Mouse (Mus musculus): Measurements from ENCODE around the gene Gramd4. TPM values are rescaled to one million over a fixed set of nuclear protein-coding genes. Genes with fewer than 3 reads are reported as not detected.
A peak's percentile ranks its signal among the peaks of the same experiment; 100 is the strongest.

The Gramd4 gene
- total and polyA plus RNA-seq, 3 experiments: 0.17 to 0.66 (median 0.56) TPM

DNA sequence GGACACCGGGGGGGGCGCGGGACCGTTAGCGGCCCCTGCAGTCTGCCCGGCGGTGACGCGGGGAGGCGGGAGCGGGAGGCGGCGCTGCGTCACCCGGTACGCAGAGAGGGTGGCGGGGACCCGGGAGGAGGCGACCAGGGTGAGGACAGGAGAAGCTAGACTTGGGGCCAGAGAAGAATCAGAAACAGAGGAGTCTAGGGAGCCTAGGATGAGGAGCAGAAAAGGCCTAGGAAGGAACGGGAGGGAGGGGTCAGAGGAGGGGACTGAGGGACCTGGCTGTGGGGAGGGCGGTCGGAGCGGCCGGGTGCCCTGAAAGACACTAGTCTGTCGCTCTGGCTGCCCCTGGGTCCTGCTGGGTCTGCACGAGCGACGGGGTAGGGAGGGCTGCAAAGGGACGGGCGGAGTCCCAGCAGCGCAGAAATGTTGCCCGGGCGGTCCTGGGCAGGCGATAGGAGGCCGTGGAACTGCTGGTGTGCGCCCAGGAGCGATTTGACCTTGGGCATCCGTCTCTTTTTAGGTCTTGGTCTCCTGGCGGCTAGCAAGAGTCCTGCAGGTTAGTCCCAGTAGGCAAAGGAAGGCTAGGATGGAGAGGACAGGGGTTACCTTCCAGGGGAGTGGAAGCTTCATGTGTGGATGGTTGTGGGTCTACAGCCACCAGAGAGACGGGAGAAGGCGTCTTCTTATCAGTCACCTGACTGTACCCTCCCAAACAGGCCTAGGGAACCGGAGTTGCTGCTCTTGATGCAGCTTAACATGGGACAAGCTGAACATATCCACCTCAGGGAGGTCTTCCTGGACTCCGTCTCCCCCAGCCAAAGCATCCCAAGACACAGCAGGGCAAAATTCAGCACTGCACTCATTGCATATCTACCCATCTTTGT lies 128.4 kb downstream of the Gramd4 start, which contains the start of gene Cerk:
Cerk (minus strand) TSS at position 453 of the 881 bp plus-strand sequence.
- Histone ChIP-seq H3K4me1 (ENCODE audit: control insufficient read depth in 1 of 2, insufficient read depth in 2 of 2) (peaks cover 20 to 43% of the 10 kb centered on the region in 2 experiments), H3K4me3 (replicated peaks in 1 of 3; ENCODE audit: low read depth in 2 of 3, low read length in 2 of 3, poor library complexity in 1 of 3) (peak within 1 kb of the TSS; percentile 60 to 69 (median 64)), H3K27ac (ENCODE audit: insufficient read depth, low read depth) (no peak within 1 kb of the TSS), H3K36me3 (replicated peaks in 1 of 2; ENCODE audit: control insufficient read depth in 1 of 2, insufficient read depth in 1 of 2, low read length in 1 of 2) (no peaks in the 10 kb centered on the region), H3K27me3 (replicated peaks) (peaks cover 61% of the 10 kb centered on the region), H3K79me2 (replicated peaks; ENCODE audit: control insufficient read depth, extremely low read depth, insufficient read depth, poor library complexity, severe bottlenecking) (no peaks in the 10 kb centered on the region; the same call in 1 of the 2 replicates), H3K9me3 (replicated peaks; ENCODE audit: low read length) (no peaks in the 10 kb centered on the region), H3K9ac (ENCODE audit: insufficient read depth, low read depth) (peak within 1 kb of the TSS; percentile 91), H3K4me2 (ENCODE audit: insufficient read depth, low read depth, poor library complexity, severe bottlenecking) (peak within 1 kb of the TSS; percentile 69)
- TF ChIP-seq JUND (conservative IDR thresholded peaks at IDR 0.05; ENCODE audit: low read depth, low read length) (no peak), POLR2A (IDR thresholded peaks at IDR 0.05; ENCODE audit: low read depth, low read length) (peak; percentile 30; the same call in 1 of the 2 replicates), HCFC1 (IDR thresholded peaks at IDR 0.05; ENCODE audit: low read depth, low read length) (no peak), SIN3A (IDR thresholded peaks at IDR 0.05; ENCODE audit: low read length) (peak; percentile 16; the same call in 1 of the 2 replicates), RAD21 (IDR thresholded peaks at IDR 0.05; ENCODE audit: low read depth, low read length) (peak; percentile 15), POLR2AphosphoS2 (IDR thresholded peaks at IDR 0.05; ENCODE audit: low read depth, low read length) (no peak), SMC3 (IDR thresholded peaks at IDR 0.05; ENCODE audit: low read depth, low read length) (peak; percentile 15; the same call in 1 of the 2 replicates), CTCF (conservative IDR thresholded peaks at IDR 0.05 in 1 of 2, IDR thresholded peaks at IDR 0.05 in 1 of 2; ENCODE audit: low read depth in 2 of 2, low read length in 2 of 2) (peak in 1 of 2 experiments; percentile 54; a peak in 2 of 4 replicates), ZC3H11A (IDR thresholded peaks at IDR 0.05; ENCODE audit: low read depth, low read length) (no peak), CHD2 (IDR thresholded peaks at IDR 0.05; ENCODE audit: low read length) (no peak)
- dilution Hi-C loops (cut with MboI; ENCODE audit: extremely low pct_ligation_motif_present, extremely low pct_unique_long_range_greater_than_20kb, low sequenced_read_pairs) (no loop called here), in situ Hi-C loops (cut with MboI; ENCODE audit: low pct_ligation_motif_present, low pct_unique_long_range_greater_than_20kb, low sequenced_read_pairs) (no loop called here)
- no peak for DNase-seq (ENCODE audit: extremely low read depth)

DNA sequence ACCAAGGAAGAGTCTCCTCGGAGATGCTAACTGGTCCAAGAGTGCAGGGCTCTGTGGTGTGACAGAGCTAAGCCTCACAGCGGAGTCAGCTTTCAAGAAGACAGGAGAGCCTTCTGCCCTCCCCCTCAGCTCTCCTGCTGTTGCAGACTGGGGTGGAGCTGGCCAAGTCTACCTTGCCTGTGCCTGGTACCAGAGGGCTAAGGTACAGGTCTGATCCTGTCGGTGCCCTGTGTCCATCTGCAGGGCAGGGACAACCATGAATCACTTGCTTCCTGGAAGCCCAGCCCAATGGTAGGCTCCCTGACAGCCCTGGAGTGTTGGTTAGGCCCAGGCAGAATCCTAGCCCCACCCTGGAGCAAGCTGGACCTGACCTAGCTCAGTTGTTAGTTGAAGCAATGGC lies 129.2 kb downstream of the Gramd4 start:
- H3K9me3 ChIP-seq (replicated peaks; ENCODE audit: low read length): no peaks in the 10 kb centered on the region
- peaks cover 22 to 43% of the 10 kb centered on the region in 2 experiments for H3K4me1 ChIP-seq (ENCODE audit: control insufficient read depth in 1 of 2, insufficient read depth in 2 of 2)
- H3K4me3 ChIP-seq (replicated peaks in 1 of 3; ENCODE audit: low read depth in 2 of 3, low read length in 2 of 3, poor library complexity in 1 of 3): no peak overlapping the region
- H3K36me3 ChIP-seq (replicated peaks in 1 of 2; ENCODE audit: control insufficient read depth in 1 of 2, insufficient read depth in 1 of 2, low read length in 1 of 2): no peaks in the 10 kb centered on the region
- dilution Hi-C loops (cut with MboI; ENCODE audit: extremely low pct_ligation_motif_present, extremely low pct_unique_long_range_greater_than_20kb, low sequenced_read_pairs): no loop called here
- in situ Hi-C loops (cut with MboI; ENCODE audit: low pct_ligation_motif_present, low pct_unique_long_range_greater_than_20kb, low sequenced_read_pairs): no loop called here
- no peak for DNase-seq (ENCODE audit: extremely low read depth)
- no peak overlapping the region for H3K4me2 ChIP-seq (ENCODE audit: insufficient read depth, low read depth, poor library complexity, severe bottlenecking)
- TF ChIP-seq ZNF384 (IDR thresholded peaks at IDR 0.05; ENCODE audit: low read depth, low read length) (no peak), RCOR1 (conservative IDR thresholded peaks at IDR 0.05; ENCODE audit: low read depth, low read length) (no peak), TCF12 (IDR thresholded peaks at IDR 0.05; ENCODE audit: low read depth, low read length) (no peak), MAZ (IDR thresholded peaks at IDR 0.05; ENCODE audit: low read depth, low read length) (no peak), TBP (conservative IDR thresholded peaks at IDR 0.05; ENCODE audit: low read depth, low read length) (no peak)
- H3K9ac ChIP-seq (ENCODE audit: insufficient read depth, low read depth): no peak overlapping the region
- peaks cover 63% of the 10 kb centered on the region for H3K27me3 ChIP-seq (replicated peaks)
- no peak overlapping the region for H3K27ac ChIP-seq (ENCODE audit: insufficient read depth, low read depth)
- no peaks in the 10 kb centered on the region; the same call in 1 of the 2 replicates for H3K79me2 ChIP-seq (replicated peaks; ENCODE audit: control insufficient read depth, extremely low read depth, insufficient read depth, poor library complexity, severe bottlenecking)

Other genes with a start within 250 kb of the Gramd4 start
- 27.4 and 30.1 TPM in 2 replicates for gene Cdpf1, start 246.0 kb upstream of the Gramd4 start, total RNA-seq (2012; rRNA removed)
- gene Cdpf1, start 246.0 kb upstream of the Gramd4 start, total RNA-seq (2014; rRNA removed): 23.3 and 26.4 TPM in 2 replicates
- gene Cdpf1, start 246.0 kb upstream of the Gramd4 start, polyA plus RNA-seq (2012; ENCODE audit: insufficient read length, low read depth): 18.1 and 20.9 TPM in 2 replicates
- not detected in 2 replicates for gene Pkdrej, start 236.0 kb upstream of the Gramd4 start, total RNA-seq (2012; rRNA removed)
- gene Pkdrej, start 236.0 kb upstream of the Gramd4 start, total RNA-seq (2014; rRNA removed): not detected in 2 replicates
- gene Pkdrej, start 236.0 kb upstream of the Gramd4 start, polyA plus RNA-seq (2012; ENCODE audit: insufficient read length, low read depth): not detected in 2 replicates
- gene Ttc38, start 225.4 kb upstream of the Gramd4 start, total RNA-seq (2012; rRNA removed): 4.2 and 5.8 TPM in 2 replicates
- gene Ttc38, start 225.4 kb upstream of the Gramd4 start, total RNA-seq (2014; rRNA removed): 3.3 and 5.1 TPM in 2 replicates
- gene Ttc38, start 225.4 kb upstream of the Gramd4 start, polyA plus RNA-seq (2012; ENCODE audit: insufficient read length, low read depth): 4.4 and 5.1 TPM in 2 replicates
- gene Gtse1, start 197.9 kb upstream of the Gramd4 start, total RNA-seq (2012; rRNA removed): 37.4 and 40.0 TPM in 2 replicates
- gene Gtse1, start 197.9 kb upstream of the Gramd4 start, total RNA-seq (2014; rRNA removed): 31.6 and 32.8 TPM in 2 replicates
- 36.6 and 40.1 TPM in 2 replicates for gene Gtse1, start 197.9 kb upstream of the Gramd4 start, polyA plus RNA-seq (2012; ENCODE audit: insufficient read length, low read depth)
- 24.9 and 29.0 TPM in 2 replicates for gene Trmu, start 178.4 kb upstream of the Gramd4 start, total RNA-seq (2012; rRNA removed)
- 20.2 and 26.4 TPM in 2 replicates for gene Trmu, start 178.4 kb upstream of the Gramd4 start, total RNA-seq (2014; rRNA removed)
- gene Trmu, start 178.4 kb upstream of the Gramd4 start, polyA plus RNA-seq (2012; ENCODE audit: insufficient read length, low read depth): 26.4 and 34.7 TPM in 2 replicates
- 0.17 TPM in 1 of 2 replicates, not detected in the other for gene Celsr1, start 23.9 kb upstream of the Gramd4 start, total RNA-seq (2012; rRNA removed)
- not detected in 2 replicates for gene Celsr1, start 23.9 kb upstream of the Gramd4 start, total RNA-seq (2014; rRNA removed)
- gene Celsr1, start 23.9 kb upstream of the Gramd4 start, polyA plus RNA-seq (2012; ENCODE audit: insufficient read length, low read depth): not detected in 2 replicates
- gene Cerk, start 128.4 kb downstream of the Gramd4 start, total RNA-seq (2012; rRNA removed): 8.8 and 10.3 TPM in 2 replicates
- gene Cerk, start 128.4 kb downstream of the Gramd4 start, total RNA-seq (2014; rRNA removed): 3.7 and 4.4 TPM in 2 replicates
- 2.2 and 2.5 TPM in 2 replicates for gene Cerk, start 128.4 kb downstream of the Gramd4 start, polyA plus RNA-seq (2012; ENCODE audit: insufficient read length, low read depth)
- gene Tbc1d22a, start 156.8 kb downstream of the Gramd4 start, total RNA-seq (2012; rRNA removed): 15.0 and 20.2 TPM in 2 replicates
- gene Tbc1d22a, start 156.8 kb downstream of the Gramd4 start, total RNA-seq (2014; rRNA removed): 19.4 and 21.1 TPM in 2 replicates
- 16.5 and 17.6 TPM in 2 replicates for gene Tbc1d22a, start 156.8 kb downstream of the Gramd4 start, polyA plus RNA-seq (2012; ENCODE audit: insufficient read length, low read depth)